Mouse (Mus musculus): Measurements from ENCODE around the gene Ugt1a5. TPM values are rescaled to one million over a fixed set of nuclear protein-coding genes. Genes with fewer than 3 reads are reported as not detected.
"Not testable (repeated sequence)": the region's sequence is repeated elsewhere in the genome, so short reads cannot be mapped to it uniquely, and the experiment has no call there.

The Ugt1a5 gene
- polyA plus RNA-seq, 1 experiment from 2014 or later = not detected

DNA sequence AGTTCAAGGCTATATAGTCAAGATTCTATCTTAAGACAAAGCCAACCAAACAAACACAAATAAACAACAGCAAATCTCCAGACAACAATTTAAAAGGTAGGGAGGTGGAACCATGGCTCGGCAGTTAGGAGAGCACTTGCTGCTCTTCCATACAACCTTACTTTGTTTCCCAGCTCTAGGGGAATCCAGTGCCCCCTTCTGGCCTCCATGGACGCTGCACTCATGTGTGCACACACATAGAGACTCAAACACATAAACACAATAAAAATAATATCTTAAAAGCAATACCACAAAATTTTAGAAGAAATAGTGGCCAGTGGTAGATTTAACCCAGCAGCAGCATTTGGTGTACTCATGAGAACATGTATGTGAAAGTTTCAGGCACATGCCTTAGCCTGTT lies 51.3 kb downstream of the Ugt1a5 start:
- no peak for ATAC-seq (ENCODE audit: insufficient number of reproducible peaks, insufficient read depth, low FRiP score, low TSS enrichment)
- Histone ChIP-seq H3K27me3 (no peaks in the 10 kb centered on the region), H3K9ac (no peak overlapping the region), H3K4me1 (no peaks in the 10 kb centered on the region), H3K27ac (no peak overlapping the region), H3K4me3 (no peak overlapping the region), H3K9me3 (peaks cover 50% of the 10 kb centered on the region), H3K4me2 (replicated peaks) (no peak overlapping the region), H3K36me3 (no peaks in the 10 kb centered on the region)
- WGBS = 58% methylated on average over 2 of the region's 2 CpGs

GRCm38 (mm10) chr1:88217576-88217975 lies 51.8 kb downstream of the Ugt1a5 start:
- H3K9ac ChIP-seq = no peak overlapping the region
- H3K27me3 ChIP-seq = no peaks in the 10 kb centered on the region
- H3K36me3 ChIP-seq = no peaks in the 10 kb centered on the region
- H3K4me1 ChIP-seq = no peaks in the 10 kb centered on the region
- 40% methylated on average over 3 of the region's 3 CpGs for WGBS
- H3K4me3 ChIP-seq = no peak overlapping the region
- H3K9me3 ChIP-seq = peaks cover 46% of the 10 kb centered on the region
- no peak for ATAC-seq (ENCODE audit: insufficient number of reproducible peaks, insufficient read depth, low FRiP score, low TSS enrichment)
- no peak overlapping the region for H3K27ac ChIP-seq
- no peak overlapping the region for H3K4me2 ChIP-seq (replicated peaks)

GRCm38 (mm10) chr1:88218051-88218450 lies 52.2 kb downstream of the Ugt1a5 start:
- Histone ChIP-seq H3K27ac (no peak overlapping the region), H3K4me3 (no peak overlapping the region), H3K9ac (no peak overlapping the region), H3K4me2 (replicated peaks) (no peak overlapping the region), H3K9me3 (peaks cover 41% of the 10 kb centered on the region), H3K36me3 (no peaks in the 10 kb centered on the region), H3K27me3 (no peaks in the 10 kb centered on the region), H3K4me1 (no peaks in the 10 kb centered on the region)
- WGBS = 74% methylated on average over 9 of the region's 9 CpGs
- no peak for ATAC-seq (ENCODE audit: insufficient number of reproducible peaks, insufficient read depth, low FRiP score, low TSS enrichment)

GRCm38 (mm10) chr1:88218591-88218990 lies 52.8 kb downstream of the Ugt1a5 start:
- no peak for ATAC-seq (ENCODE audit: insufficient number of reproducible peaks, insufficient read depth, low FRiP score, low TSS enrichment)
- no peak overlapping the region for H3K9ac ChIP-seq
- H3K27ac ChIP-seq = no peak overlapping the region
- H3K4me3 ChIP-seq = no peak overlapping the region
- H3K4me2 ChIP-seq (replicated peaks) = no peak overlapping the region
- H3K9me3 ChIP-seq = peaks cover 36% of the 10 kb centered on the region
- no peaks in the 10 kb centered on the region for H3K27me3 ChIP-seq
- H3K4me1 ChIP-seq = no peaks in the 10 kb centered on the region
- 47% methylated on average over 4 of the region's 4 CpGs for WGBS
- H3K36me3 ChIP-seq = no peaks in the 10 kb centered on the region

DNA sequence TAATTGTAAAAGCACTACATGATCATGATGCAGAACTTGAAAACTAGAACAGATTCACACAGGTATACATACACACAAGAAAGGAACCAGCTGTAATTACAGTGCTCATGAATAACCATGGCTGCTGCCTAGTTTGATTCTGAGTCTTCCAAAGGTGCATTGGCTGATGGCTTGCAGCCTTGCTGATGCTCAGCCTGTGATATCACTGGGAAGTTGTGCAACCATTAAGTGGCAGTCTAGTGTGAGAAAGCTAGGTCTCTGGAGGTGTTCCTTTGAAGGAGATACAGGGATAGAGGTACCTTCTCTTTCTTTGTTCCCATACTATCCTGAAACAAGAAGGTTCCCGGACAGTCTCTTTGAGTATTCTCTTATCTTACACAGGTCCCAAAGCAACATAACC lies 53.2 kb downstream of the Ugt1a5 start:
- 10% methylated on average over 1 of the region's 1 CpGs for WGBS
- Histone ChIP-seq H3K36me3 (no peaks in the 10 kb centered on the region), H3K4me3 (no peak overlapping the region), H3K9ac (no peak overlapping the region), H3K27me3 (no peaks in the 10 kb centered on the region), H3K4me2 (replicated peaks) (no peak overlapping the region), H3K27ac (no peak overlapping the region), H3K9me3 (peaks cover 31% of the 10 kb centered on the region), H3K4me1 (no peaks in the 10 kb centered on the region)
- ATAC-seq (ENCODE audit: insufficient number of reproducible peaks, insufficient read depth, low FRiP score, low TSS enrichment) = no peak

DNA sequence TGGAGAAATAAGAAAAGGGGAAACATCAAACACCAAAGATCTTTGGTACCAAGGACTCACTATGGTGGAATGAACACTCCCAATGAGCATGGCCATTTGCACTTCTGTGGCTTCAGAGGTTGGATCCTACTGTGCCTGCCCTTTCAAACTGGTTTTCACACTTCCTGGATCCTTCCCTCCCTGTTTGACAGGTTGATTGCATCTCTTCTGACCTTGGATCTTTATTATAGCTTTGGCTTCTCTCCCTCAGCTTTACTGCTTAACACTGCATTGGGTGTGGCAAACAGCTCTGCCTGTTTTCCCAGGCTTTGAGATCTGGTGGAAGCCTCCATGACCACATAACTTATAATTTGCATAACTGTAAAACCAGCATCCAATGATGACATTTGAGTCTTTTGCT lies 54.5 kb downstream of the Ugt1a5 start:
- H3K27ac ChIP-seq = no peak overlapping the region
- no peak overlapping the region for H3K9ac ChIP-seq
- no peaks in the 10 kb centered on the region for H3K4me1 ChIP-seq
- no peaks in the 10 kb centered on the region for H3K36me3 ChIP-seq
- no peak for ATAC-seq (ENCODE audit: insufficient number of reproducible peaks, insufficient read depth, low FRiP score, low TSS enrichment)
- H3K27me3 ChIP-seq = no peaks in the 10 kb centered on the region
- no peak overlapping the region for H3K4me3 ChIP-seq
- H3K4me2 ChIP-seq (replicated peaks) = no peak overlapping the region
- peaks cover 22% of the 10 kb centered on the region for H3K9me3 ChIP-seq

DNA sequence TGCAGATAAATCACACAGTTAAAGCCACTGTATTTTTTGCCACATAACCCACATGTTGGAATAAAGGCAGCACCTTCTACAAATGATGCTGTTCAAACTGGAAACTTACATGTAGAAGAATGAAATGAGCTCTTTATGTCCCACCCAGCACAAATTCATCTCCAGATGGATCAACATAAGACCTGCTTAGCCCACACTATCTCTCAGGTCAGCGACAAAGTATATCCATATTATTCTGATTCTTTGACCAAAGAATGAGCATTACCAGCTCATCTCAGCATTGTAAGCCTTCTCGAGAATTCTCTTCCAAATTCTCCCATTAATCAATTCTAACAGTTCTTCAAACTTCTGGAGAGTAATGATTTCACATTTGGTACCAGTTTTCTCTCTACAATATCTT lies 56.4 kb downstream of the Ugt1a5 start:
- no peak overlapping the region for H3K4me2 ChIP-seq (replicated peaks)
- ATAC-seq (ENCODE audit: insufficient number of reproducible peaks, insufficient read depth, low FRiP score, low TSS enrichment) = no peak
- H3K9me3 ChIP-seq = peaks cover 23% of the 10 kb centered on the region
- no peaks in the 10 kb centered on the region for H3K36me3 ChIP-seq
- WGBS = 47% methylated on average over 2 of the region's 2 CpGs
- no peaks in the 10 kb centered on the region for H3K4me1 ChIP-seq
- no peak overlapping the region for H3K27ac ChIP-seq
- H3K4me3 ChIP-seq = no peak overlapping the region
- no peak overlapping the region for H3K9ac ChIP-seq
- no peaks in the 10 kb centered on the region for H3K27me3 ChIP-seq

- peaks cover 27% of the 10 kb centered on the region for H3K9me3 ChIP-seq
- not testable (repeated sequence) for H3K4me2 ChIP-seq (replicated peaks); H3K4me1 ChIP-seq; H3K9ac ChIP-seq; H3K4me3 ChIP-seq; H3K36me3 ChIP-seq; ATAC-seq (ENCODE audit: insufficient number of reproducible peaks, insufficient read depth, low FRiP score, low TSS enrichment); H3K27me3 ChIP-seq; H3K27ac ChIP-seq
Observed at GRCm38 (mm10) chr1:88223011-88223515, 57.3 kb downstream of the Ugt1a5 start.

DNA sequence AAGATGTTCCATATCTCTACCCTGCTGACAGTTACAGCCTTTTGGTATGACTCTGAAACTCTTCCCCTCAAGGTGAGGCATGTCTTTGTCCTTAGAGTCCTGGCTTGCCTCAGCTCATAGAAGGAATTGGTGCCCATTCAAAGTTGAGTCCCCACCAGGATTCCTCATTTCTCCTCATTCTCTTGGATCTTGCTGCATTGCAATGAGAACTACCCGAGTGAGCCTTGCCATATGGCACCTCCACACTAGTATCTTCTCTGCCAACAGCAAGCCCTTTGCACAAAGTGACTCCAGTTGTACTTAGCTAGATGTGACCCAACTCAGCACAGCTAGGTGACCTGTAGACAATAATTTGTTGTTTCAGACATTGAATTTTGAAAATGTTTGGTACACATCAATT lies 57.8 kb downstream of the Ugt1a5 start:
- H3K27ac ChIP-seq = no peak overlapping the region
- 52% methylated on average over 1 of the region's 1 CpGs for WGBS
- no peaks in the 10 kb centered on the region for H3K4me1 ChIP-seq
- H3K4me2 ChIP-seq (replicated peaks) = no peak overlapping the region
- H3K36me3 ChIP-seq = no peaks in the 10 kb centered on the region
- ATAC-seq (ENCODE audit: insufficient number of reproducible peaks, insufficient read depth, low FRiP score, low TSS enrichment) = no peak
- H3K9me3 ChIP-seq = peaks cover 32% of the 10 kb centered on the region
- no peak overlapping the region for H3K9ac ChIP-seq
- H3K27me3 ChIP-seq = no peaks in the 10 kb centered on the region
- H3K4me3 ChIP-seq = no peak overlapping the region

- H3K9me3 ChIP-seq = peaks cover 38% of the 10 kb centered on the region
- no peak overlapping the region for H3K4me3 ChIP-seq
- WGBS = 72% methylated on average over 2 of the region's 2 CpGs
- no peaks in the 10 kb centered on the region for H3K4me1 ChIP-seq
- no peak overlapping the region for H3K4me2 ChIP-seq (replicated peaks)
- H3K27ac ChIP-seq = no peak overlapping the region
- H3K9ac ChIP-seq = no peak overlapping the region
- no peaks in the 10 kb centered on the region for H3K27me3 ChIP-seq
- no peak for ATAC-seq (ENCODE audit: insufficient number of reproducible peaks, insufficient read depth, low FRiP score, low TSS enrichment)
- no peaks in the 10 kb centered on the region for H3K36me3 ChIP-seq
Observed at GRCm38 (mm10) chr1:88224029-88224776, 58.4 kb downstream of the Ugt1a5 start.

GRCm38 (mm10) chr1:88225301-88225700 lies 59.5 kb downstream of the Ugt1a5 start:
- peaks cover 49% of the 10 kb centered on the region for H3K9me3 ChIP-seq
- WGBS = 36% methylated on average over 2 of the region's 2 CpGs

GRCm38 (mm10) chr1:88225741-88226140 lies 59.9 kb downstream of the Ugt1a5 start:
- Histone ChIP-seq H3K4me3 (no peak overlapping the region), H3K4me2 (replicated peaks) (no peak overlapping the region), H3K9ac (no peak overlapping the region), H3K4me1 (no peaks in the 10 kb centered on the region), H3K36me3 (no peaks in the 10 kb centered on the region), H3K27me3 (no peaks in the 10 kb centered on the region), H3K9me3 (peaks cover 53% of the 10 kb centered on the region), H3K27ac (no peak overlapping the region)
- ATAC-seq (ENCODE audit: insufficient number of reproducible peaks, insufficient read depth, low FRiP score, low TSS enrichment) = no peak

More at GRCm38 (mm10) chr1:88225301-88225700, 59.5 kb downstream of the Ugt1a5 start:
- not testable (repeated sequence) for H3K4me1 ChIP-seq; H3K27me3 ChIP-seq; H3K4me3 ChIP-seq; H3K36me3 ChIP-seq; H3K4me2 ChIP-seq (replicated peaks); H3K9ac ChIP-seq; ATAC-seq (ENCODE audit: insufficient number of reproducible peaks, insufficient read depth, low FRiP score, low TSS enrichment); H3K27ac ChIP-seq

Measured in embryonic facial prominence, embryonic 12.5 days (tissue).